Mouse (Mus musculus): ENCODE results near the gene Tmem106a.

GRCm38 (mm10) chr11:101639761-101640160 lies 57.7 kb downstream of the Tmem106a start:
- TF ChIP-seq CTCF (IDR thresholded peaks at IDR 0.05; ENCODE audit: extremely low read depth, insufficient read length, insufficient replicate concordance, low read depth, low read length) (no peak), POLR2A (IDR thresholded peaks at IDR 0.05; ENCODE audit: low read depth, low read length) (no peak)

Data from small intestine, adult 2 months (tissue).